Mouse (Mus musculus): ENCODE measurements around the gene Sbno2. TPM values are rescaled to one million over a fixed set of nuclear protein-coding genes. Genes with fewer than 3 reads are reported as not detected.
"Not testable (repeated sequence)": the region's sequence is repeated elsewhere in the genome, so short reads cannot be mapped to it uniquely, and the experiment has no call there.

Sbno2 gene
- polyA plus RNA-seq, 1 experiment from 2014 or later, result 8.3 TPM

DNA sequence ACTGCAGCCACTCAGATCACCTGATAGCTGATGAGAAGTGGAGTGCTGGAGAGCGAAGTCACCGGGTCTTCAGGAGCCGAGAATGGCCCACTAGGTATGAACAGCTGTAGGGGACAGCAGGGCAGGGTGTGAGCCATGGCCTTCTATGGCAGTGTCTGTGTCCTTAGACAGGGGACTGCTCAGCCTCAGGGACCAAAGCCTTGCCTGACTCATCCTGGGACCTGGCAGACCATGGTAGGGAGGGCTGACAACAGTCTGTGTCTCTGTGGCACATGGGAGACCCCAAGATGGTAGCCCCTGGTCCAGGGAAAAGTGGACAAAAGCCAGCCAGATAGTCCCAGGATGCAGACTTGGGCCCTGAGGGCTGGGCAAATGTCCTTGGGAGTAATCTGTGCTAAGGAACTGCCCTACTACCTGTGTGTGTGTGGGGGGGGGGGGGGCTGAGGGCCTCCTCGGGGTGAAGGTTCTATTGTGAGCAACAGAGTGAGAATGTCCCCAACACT, 35.4 kb downstream of the Sbno2 start:
- no peak for ATAC-seq (replicated peaks; ENCODE audit: insufficient number of reproducible peaks, insufficient read depth, low FRiP score, low read depth)
- peaks cover 15% of the 10 kb centered on the region for H3K36me3 ChIP-seq
- no peak overlapping the region for H3K9ac ChIP-seq
- no peak overlapping the region for H3K4me3 ChIP-seq
- H3K4me1 ChIP-seq (replicated peaks), result peaks cover 43% of the 10 kb centered on the region
- peak overlapping the region; percentile 86; the same call in 1 of the 2 replicates for H3K27ac ChIP-seq
- H3K4me2 ChIP-seq, result no peak overlapping the region
- H3K27me3 ChIP-seq, result no peaks in the 10 kb centered on the region
- H3K9me3 ChIP-seq (replicated peaks), result no peaks in the 10 kb centered on the region
- WGBS, result 79% methylated on average over 4 of the region's 4 CpGs

DNA sequence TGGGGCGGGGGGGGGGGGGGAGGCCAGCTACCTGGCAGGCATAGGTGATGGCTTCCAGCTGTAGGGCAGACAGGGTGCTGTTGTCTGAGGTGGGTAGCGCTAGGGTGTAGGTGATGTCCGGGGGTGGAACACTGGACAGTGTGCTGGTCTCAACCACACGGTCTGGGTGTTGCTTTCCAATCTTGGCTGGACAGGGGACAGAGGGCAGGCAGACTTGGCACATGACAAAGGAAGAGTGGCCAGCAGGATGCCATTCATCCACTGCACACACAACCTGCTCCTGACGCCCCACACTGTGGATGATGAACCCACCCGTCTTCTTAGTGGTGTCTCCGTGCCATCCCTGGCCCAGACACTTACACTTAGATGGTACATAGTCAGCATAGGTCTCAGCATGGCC, 36.1 kb downstream of the Sbno2 start:
- WGBS, result 86% methylated on average over 6 of the region's 7 CpGs
- H3K4me3 ChIP-seq, result no peak overlapping the region
- H3K9me3 ChIP-seq (replicated peaks), result no peaks in the 10 kb centered on the region
- no peak overlapping the region for H3K9ac ChIP-seq
- H3K27me3 ChIP-seq, result no peaks in the 10 kb centered on the region
- H3K4me1 ChIP-seq (replicated peaks), result peaks cover 35% of the 10 kb centered on the region
- no peak overlapping the region for H3K4me2 ChIP-seq
- ATAC-seq (replicated peaks; ENCODE audit: insufficient number of reproducible peaks, insufficient read depth, low FRiP score, low read depth), result no peak
- no peak overlapping the region for H3K27ac ChIP-seq
- peaks cover 18% of the 10 kb centered on the region for H3K36me3 ChIP-seq

GRCm38 (mm10) chr10:80063877-80064650, 41.3 kb downstream of the Sbno2 start:
- H3K9me3 ChIP-seq (replicated peaks), result no peaks in the 10 kb centered on the region
- H3K9ac ChIP-seq, result 0 out of 2 replicates have a peak overlapping the region, but pooled peaks have one; percentile 1
- no peaks in the 10 kb centered on the region for H3K27me3 ChIP-seq
- peaks cover 60% of the 10 kb centered on the region for H3K36me3 ChIP-seq
- no peak overlapping the region for H3K27ac ChIP-seq
- ATAC-seq (replicated peaks; ENCODE audit: insufficient number of reproducible peaks, insufficient read depth, low FRiP score, low read depth), result no peak
- WGBS, result 73% methylated on average over 23 of the region's 23 CpGs
- no peaks in the 10 kb centered on the region for H3K4me1 ChIP-seq (replicated peaks)
- H3K4me3 ChIP-seq, result no peak overlapping the region
- H3K4me2 ChIP-seq, result no peak overlapping the region

- ATAC-seq (replicated peaks; ENCODE audit: insufficient number of reproducible peaks, insufficient read depth, low FRiP score, low read depth), result no peak
- H3K36me3 ChIP-seq, result peaks cover 68% of the 10 kb centered on the region
- no peak overlapping the region for H3K9ac ChIP-seq
- H3K27me3 ChIP-seq, result no peaks in the 10 kb centered on the region
- H3K4me3 ChIP-seq, result no peak overlapping the region
- 86% methylated on average over 5 of the region's 5 CpGs for WGBS
- H3K9me3 ChIP-seq (replicated peaks), result no peaks in the 10 kb centered on the region
- H3K4me1 ChIP-seq (replicated peaks), result no peaks in the 10 kb centered on the region
- H3K4me2 ChIP-seq, result no peak overlapping the region
- no peak overlapping the region for H3K27ac ChIP-seq
Measured at GRCm38 (mm10) chr10:80063104-80063503, 42.3 kb downstream of the Sbno2 start.

GRCm38 (mm10) chr10:80057683-80058326, 47.6 kb downstream of the Sbno2 start:
- Histone ChIP-seq H3K36me3 (peaks cover 64% of the 10 kb centered on the region), H3K9ac (no peak overlapping the region), H3K4me3 (no peak overlapping the region), H3K4me1 (replicated peaks) (peaks cover 27% of the 10 kb centered on the region), H3K4me2 (no peak overlapping the region), H3K27me3 (no peaks in the 10 kb centered on the region), H3K9me3 (replicated peaks) (no peaks in the 10 kb centered on the region), H3K27ac (no peak overlapping the region)
- 70% methylated on average over 30 of the region's 30 CpGs for WGBS
- ATAC-seq (replicated peaks; ENCODE audit: insufficient number of reproducible peaks, insufficient read depth, low FRiP score, low read depth), result no peak

GRCm38 (mm10) chr10:80056976-80057682, 48.2 kb downstream of the Sbno2 start:
- WGBS, result 89% methylated on average over 27 of the region's 27 CpGs
- no peak for ATAC-seq (replicated peaks; ENCODE audit: insufficient number of reproducible peaks, insufficient read depth, low FRiP score, low read depth)
- no peak overlapping the region for H3K9ac ChIP-seq

GRCm38 (mm10) chr10:80056506-80056905, 48.9 kb downstream of the Sbno2 start:
- no peak overlapping the region for H3K4me3 ChIP-seq
- H3K36me3 ChIP-seq, result peaks cover 52% of the 10 kb centered on the region
- no peak overlapping the region for H3K27ac ChIP-seq
- no peak overlapping the region for H3K4me2 ChIP-seq
- no peaks in the 10 kb centered on the region for H3K27me3 ChIP-seq
- no peak overlapping the region for H3K9ac ChIP-seq
- H3K9me3 ChIP-seq (replicated peaks), result no peaks in the 10 kb centered on the region
- 84% methylated on average over 4 of the region's 4 CpGs for WGBS
- H3K4me1 ChIP-seq (replicated peaks), result peaks cover 40% of the 10 kb centered on the region
- ATAC-seq (replicated peaks; ENCODE audit: insufficient number of reproducible peaks, insufficient read depth, low FRiP score, low read depth), result no peak

More at GRCm38 (mm10) chr10:80056976-80057682, 48.2 kb downstream of the Sbno2 start:
- Histone ChIP-seq H3K4me3 (no peak overlapping the region), H3K4me1 (replicated peaks) (peaks cover 34% of the 10 kb centered on the region), H3K36me3 (peaks cover 58% of the 10 kb centered on the region), H3K9me3 (replicated peaks) (no peaks in the 10 kb centered on the region), H3K27ac (no peak overlapping the region), H3K27me3 (no peaks in the 10 kb centered on the region), H3K4me2 (no peak overlapping the region)

GRCm38 (mm10) chr10:80055891-80056290, 49.5 kb downstream of the Sbno2 start:
- Histone ChIP-seq H3K36me3 (peaks cover 47% of the 10 kb centered on the region), H3K9me3 (replicated peaks) (no peaks in the 10 kb centered on the region), H3K27me3 (no peaks in the 10 kb centered on the region), H3K4me1 (replicated peaks) (peaks cover 45% of the 10 kb centered on the region), H3K4me2 (peak overlapping the region; percentile 85; the same call in 1 of the 2 replicates), H3K9ac (no peak overlapping the region), H3K27ac (no peak overlapping the region), H3K4me3 (peak overlapping the region; percentile 91; the same call in 1 of the 2 replicates)
- ATAC-seq (replicated peaks; ENCODE audit: insufficient number of reproducible peaks, insufficient read depth, low FRiP score, low read depth), result no peak
- WGBS, result 50% methylated on average over 9 of the region's 10 CpGs

GRCm38 (mm10) chr10:80055364-80055763, 50.0 kb downstream of the Sbno2 start:
- no peak overlapping the region for H3K27ac ChIP-seq
- 0 out of 2 replicates have a peak overlapping the region, but pooled peaks have one; percentile 37 for H3K9ac ChIP-seq
- peaks cover 48% of the 10 kb centered on the region for H3K4me1 ChIP-seq (replicated peaks)
- WGBS, result 68% methylated on average over 5 of the region's 5 CpGs
- H3K27me3 ChIP-seq, result no peaks in the 10 kb centered on the region
- H3K9me3 ChIP-seq (replicated peaks), result no peaks in the 10 kb centered on the region
- no peak for ATAC-seq (replicated peaks; ENCODE audit: insufficient number of reproducible peaks, insufficient read depth, low FRiP score, low read depth)
- H3K36me3 ChIP-seq, result peaks cover 42% of the 10 kb centered on the region
- peak overlapping the region; percentile 85 for H3K4me2 ChIP-seq
- peak overlapping the region; percentile 91 for H3K4me3 ChIP-seq

DNA sequence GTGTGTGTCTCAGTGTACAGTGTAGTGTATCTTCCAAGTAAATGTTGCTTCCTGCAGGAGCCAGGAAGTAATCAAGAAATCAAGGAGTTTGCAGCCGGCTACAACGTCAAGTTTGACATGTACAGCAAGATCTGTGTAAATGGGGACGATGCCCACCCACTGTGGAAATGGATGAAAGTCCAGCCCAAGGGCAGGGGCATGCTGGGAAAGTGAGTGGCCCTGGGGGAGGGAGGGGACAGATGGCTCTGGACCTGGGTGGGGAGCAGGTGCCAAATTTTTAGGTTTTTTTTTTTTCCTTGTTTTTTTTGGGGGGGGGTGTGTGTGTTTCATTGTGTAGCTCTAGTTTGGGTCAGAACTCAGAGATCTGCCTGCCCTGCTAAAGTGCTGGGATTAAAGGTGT, 50.5 kb downstream of the Sbno2 start:
- ATAC-seq (replicated peaks; ENCODE audit: insufficient number of reproducible peaks, insufficient read depth, low FRiP score, low read depth); H3K27ac ChIP-seq; H3K9me3 ChIP-seq (replicated peaks); H3K27me3 ChIP-seq: not testable (repeated sequence)
- H3K4me3 ChIP-seq, result peak overlapping the region; percentile 91
- H3K4me1 ChIP-seq (replicated peaks), result peaks cover 51% of the 10 kb centered on the region
- peak overlapping the region; percentile 85 for H3K4me2 ChIP-seq
- WGBS, result 25% methylated on average over 3 of the region's 3 CpGs
- H3K9ac ChIP-seq, result peak overlapping the region; percentile 98
- H3K36me3 ChIP-seq, result peaks cover 37% of the 10 kb centered on the region
